In genomic region chr2:118263914-118264201, GRCm38 (mm10) we compare ENCODE assay signal across 16 mouse cellular contexts. TPM values are rescaled to one million over a fixed set of nuclear protein-coding genes. Genes with fewer than 3 reads are reported as not detected.
DNase-seq lines count a peak whose midpoint lies in the region; ATAC-seq lines count a peak whose summit lies in the region.
"Had no signal": no experiment of that assay in that cellular context is flagged by ENCODE, and none has a peak within 500 bp of the region (broad histone marks: within the 10 kb centered on the region; RNA-seq: fewer than 3 reads in every experiment).

No protein-coding gene starts in this region.

- 0 out of 2 replicates have a peak, but pooled peaks have one; percentile 19 for ATAC-seq in limb, embryonic 13.5 days (ENCODE audit: low FRiP score, low read depth)
- peak; percentile 70 for ATAC-seq in granulocyte monocyte progenitor cell, adult 5-6 weeks (replicated peaks; ENCODE audit: poor library complexity, severe bottlenecking)

- intact Hi-C loops in heart, postnatal 10 days (cut with DNase I): loop anchor here (1.0 to 10.0 kb wide), 5 partner anchors 72 to 621 kb away; partner anchors contain the start of gene Eif2ak4

- no peak for DNase-seq in limb, embryonic 10.5 days (ENCODE audit: low spot score)
- DNase-seq in spleen, adult 18-20 months: peak; percentile 25 to 29
- no peak for DNase-seq in spleen, adult 12 weeks (ENCODE audit: low spot score)
- DNase-seq in heart, postnatal 10 days: no peak
- no peak for DNase-seq in cerebellum, adult 9-10 months
- DNase-seq: thymus, postnatal 36 days had no signal

- no peaks in the 10 kb centered on the region for H3K27me3 ChIP-seq in limb, embryonic 13.5 days
- H3K27me3 ChIP-seq in limb, embryonic 10.5 days (ENCODE audit: low read depth, poor library complexity, severe bottlenecking): no peaks in the 10 kb centered on the region
- H3K27me3 ChIP-seq: embryonic facial prominence, embryonic 13.5 days; intestine, embryonic 15.5 days; liver, embryonic 15.5 days had no signal

- no peaks in the 10 kb centered on the region for H3K9me3 ChIP-seq in limb, embryonic 13.5 days
- H3K9me3 ChIP-seq in limb, embryonic 10.5 days (replicated peaks): no peaks in the 10 kb centered on the region
- H3K9me3 ChIP-seq: embryonic facial prominence, embryonic 13.5 days; heart, embryonic 10.5 days; intestine, embryonic 15.5 days; liver, embryonic 15.5 days had no signal

- H3K4me3 ChIP-seq in limb, embryonic 13.5 days: no peak overlapping the region
- H3K4me3 ChIP-seq in limb, embryonic 10.5 days: no peak overlapping the region
- H3K4me3 ChIP-seq: embryonic facial prominence, embryonic 13.5 days; heart, embryonic 10.5 days; intestine, embryonic 15.5 days; liver, embryonic 15.5 days; myocyte had no signal

- H3K4me2 ChIP-seq in limb, embryonic 13.5 days (replicated peaks): no peak overlapping the region
- H3K4me2 ChIP-seq: embryonic facial prominence, embryonic 13.5 days; hindbrain, embryonic 14.5 days; intestine, embryonic 15.5 days; liver, embryonic 15.5 days had no signal

- no peak overlapping the region for H3K9ac ChIP-seq in limb, embryonic 13.5 days
- H3K9ac ChIP-seq: embryonic facial prominence, embryonic 13.5 days; hindbrain, embryonic 14.5 days; intestine, embryonic 15.5 days; liver, embryonic 15.5 days had no signal

- H3K27ac ChIP-seq in limb, embryonic 13.5 days: no peak overlapping the region
- H3K27ac ChIP-seq in limb, embryonic 10.5 days: no peak overlapping the region
- H3K27ac ChIP-seq: embryonic facial prominence, embryonic 13.5 days; heart, embryonic 10.5 days; hindbrain, embryonic 14.5 days; intestine, embryonic 15.5 days; liver, embryonic 15.5 days had no signal

- H3K4me1 ChIP-seq in limb, embryonic 13.5 days: peaks cover 7% of the 10 kb centered on the region; the same call in 1 of the 2 replicates
- H3K4me1 ChIP-seq in limb, embryonic 10.5 days: no peaks in the 10 kb centered on the region
- H3K4me1 ChIP-seq: heart, embryonic 10.5 days; intestine, embryonic 15.5 days; liver, embryonic 15.5 days had no signal

- H3K36me3 ChIP-seq in limb, embryonic 13.5 days: no peaks in the 10 kb centered on the region
- no peaks in the 10 kb centered on the region for H3K36me3 ChIP-seq in limb, embryonic 10.5 days
- H3K36me3 ChIP-seq: embryonic facial prominence, embryonic 13.5 days; heart, embryonic 10.5 days; intestine, embryonic 15.5 days; liver, embryonic 15.5 days had no signal

- WGBS in limb, embryonic 13.5 days: 39% methylated on average over 2 of the region's 2 CpGs
- WGBS in limb, embryonic 10.5 days: 58% methylated on average over 2 of the region's 2 CpGs

RNA-seq across cellular contexts. Expression of gene Fsip1, which starts 7.1 kb away (rescaled TPM):
- 0.48 and 0.75 TPM in 2 replicates for polyA plus RNA-seq in limb, embryonic 13.5 days (2015; fragmentation: Nextera tagmentation; extraction: Ambion mirVana)
- 0.88 and 1.2 TPM in 2 replicates for polyA plus RNA-seq in limb, embryonic 10.5 days (2016; fragmentation: Nextera tagmentation; extraction: Ambion mirVana)
- not detected in 2 replicates for total RNA-seq in granulocyte monocyte progenitor cell, adult 5-6 weeks (2014; fragmentation: Nextera tagmentation)
- total RNA-seq in granulocyte monocyte progenitor cell, adult 5-6 weeks (2017): not detected in 2 replicates
- total RNA-seq in heart, postnatal 10 days (2021): not detected
- total RNA-seq: gastrocnemius, postnatal 4 days had no signal
- polyA plus RNA-seq: adrenal gland, adult 2 months had no signal

Comparison
In these comparisons a context has a peak if more than half of its experiments do, and no peak if none do; other contexts are left out.
1. DNase-seq: peak in spleen, adult 18-20 months (2 of 2); none in limb, embryonic 10.5 days (single experiment), spleen, adult 12 weeks (single experiment), heart, postnatal 10 days (0 of 2) and cerebellum, adult 9-10 months (single experiment).